Mouse (Mus musculus) retina, postnatal 1 day (tissue): ENCODE measurements around the gene Entpd3.

Experiments
- DNase-seq: peaks from one replicate; pipeline ENCODE4 v3.0.0-alpha.2; 2012

The Entpd3 gene

DNA sequence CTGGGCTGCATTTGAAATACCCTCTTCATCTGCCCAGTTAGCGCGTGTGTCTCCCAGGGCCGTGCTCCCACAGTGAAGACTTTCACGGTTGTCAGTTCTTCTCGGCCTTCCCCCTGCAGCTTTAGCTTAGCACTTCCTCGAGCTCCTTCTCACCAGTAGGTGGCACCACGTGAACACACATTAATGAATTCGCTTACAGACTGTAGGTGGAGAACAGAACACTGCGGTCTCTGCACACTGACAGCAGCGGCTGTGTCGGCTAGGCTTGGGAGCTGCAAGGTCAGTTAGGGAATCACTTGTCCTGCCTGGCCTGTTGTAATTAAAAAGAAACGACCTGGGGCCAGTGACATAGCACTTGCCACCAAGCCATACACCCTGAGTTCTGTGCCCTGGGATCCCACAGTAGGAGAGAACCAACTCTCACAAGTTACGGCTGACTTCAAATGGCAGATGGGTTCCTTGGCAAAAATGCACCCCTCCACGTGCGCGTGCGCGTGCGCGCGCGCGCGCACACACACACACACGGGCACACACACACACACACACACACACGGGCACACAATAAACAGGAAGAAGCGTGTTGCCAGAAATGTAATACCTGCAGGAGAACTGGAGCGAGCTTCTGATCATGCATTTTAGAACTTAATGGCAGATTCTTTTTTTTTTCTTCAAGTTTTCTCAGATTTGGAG is 43.1 kb downstream of the Entpd3 start:
- peak; percentile 95 for DNase-seq

DNA sequence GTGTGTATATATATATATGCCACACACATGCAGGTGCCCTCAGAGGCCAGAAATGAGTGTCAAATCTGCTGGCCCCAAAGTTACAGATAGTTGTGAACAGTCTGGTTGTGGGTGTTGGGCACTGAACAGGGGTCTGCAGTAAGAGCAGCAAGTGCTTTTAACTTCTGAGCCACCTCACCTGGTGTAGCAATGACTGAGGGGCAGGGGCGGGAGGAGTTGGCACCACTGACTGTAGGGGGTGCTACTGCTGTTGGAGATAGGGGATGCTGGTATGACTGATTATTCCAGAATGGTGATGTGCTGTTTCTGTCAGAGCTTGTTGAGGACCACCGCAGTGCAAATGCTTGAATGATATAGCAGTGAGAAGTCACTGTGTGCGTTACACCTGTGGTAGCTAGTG is 43.7 kb downstream of the Entpd3 start:
- DNase-seq = no peak

DNA sequence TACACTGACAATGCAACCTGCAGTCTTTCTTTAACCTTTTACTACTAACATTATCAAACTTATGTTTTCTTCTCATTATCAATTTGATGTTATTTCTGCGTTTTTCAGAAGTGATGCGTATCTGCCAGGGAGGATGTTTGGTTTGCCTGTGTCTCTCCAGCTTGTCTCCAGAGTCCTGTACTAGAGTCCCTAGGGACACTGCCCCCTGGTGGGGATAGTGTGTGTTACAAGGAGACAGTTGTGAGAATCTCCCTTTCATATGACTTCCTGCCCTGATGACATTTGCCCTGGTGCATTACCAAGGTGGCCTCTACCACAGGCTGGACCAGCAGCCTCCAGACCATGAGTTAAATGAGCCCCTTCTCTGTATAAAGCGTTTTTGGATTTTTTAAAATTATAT is 46.9 kb downstream of the Entpd3 start:
- DNase-seq = peak; percentile 87

DNA sequence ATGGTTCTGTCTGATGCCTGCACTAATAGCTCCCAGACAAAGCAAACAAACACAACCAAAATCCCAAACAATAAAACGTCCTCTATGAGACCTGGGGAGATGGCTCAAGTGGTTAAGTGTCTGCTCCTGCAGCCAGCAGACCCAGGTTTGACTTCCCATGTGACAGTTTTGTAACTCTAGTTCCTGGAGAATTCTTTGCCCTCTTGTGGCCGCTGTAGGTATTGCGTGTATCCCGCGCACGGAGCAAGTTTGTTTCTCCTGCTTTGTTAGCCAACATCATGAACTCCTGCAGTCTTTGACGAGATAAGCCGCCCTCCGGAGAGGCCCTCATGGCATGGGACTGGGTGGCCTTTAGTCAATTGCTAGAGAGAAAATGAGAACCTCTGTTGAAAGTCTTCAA is 51.9 kb downstream of the Entpd3 start:
- peak; percentile 84 for DNase-seq

DNA sequence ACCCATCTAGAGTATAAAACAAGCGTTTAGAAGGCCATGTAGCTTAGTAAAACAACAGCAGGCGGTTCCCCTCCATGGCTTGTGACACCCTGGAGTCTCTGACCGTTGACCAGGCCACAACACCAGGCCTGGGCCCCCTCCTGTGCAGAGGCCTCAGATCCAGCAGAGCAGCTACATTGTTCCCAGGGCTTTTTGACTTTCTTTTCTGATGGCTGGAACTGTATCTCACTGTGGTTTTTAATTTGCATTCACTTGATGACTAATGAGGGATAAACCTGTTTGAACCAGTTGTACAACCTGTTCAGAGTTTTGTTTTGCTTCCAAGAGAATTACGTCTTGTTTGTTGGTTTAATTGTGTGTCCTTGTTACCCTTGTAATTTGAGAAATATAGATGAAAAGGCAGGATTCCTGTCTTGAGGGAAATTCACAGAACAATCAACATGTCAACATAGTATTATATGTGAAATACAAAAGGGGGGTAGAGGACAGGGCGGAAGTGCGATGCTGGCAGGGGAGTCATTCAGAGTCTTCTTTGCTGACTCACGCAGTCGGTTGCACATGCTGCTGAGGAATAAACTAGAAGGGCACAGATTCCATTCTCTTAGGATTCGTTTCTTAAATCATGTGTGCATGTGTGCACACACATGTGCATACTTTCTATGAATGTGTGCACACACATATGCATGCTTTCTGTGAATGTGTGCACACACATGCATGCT is 53.9 kb downstream of the Entpd3 start:
- DNase-seq = no peak

DNA sequence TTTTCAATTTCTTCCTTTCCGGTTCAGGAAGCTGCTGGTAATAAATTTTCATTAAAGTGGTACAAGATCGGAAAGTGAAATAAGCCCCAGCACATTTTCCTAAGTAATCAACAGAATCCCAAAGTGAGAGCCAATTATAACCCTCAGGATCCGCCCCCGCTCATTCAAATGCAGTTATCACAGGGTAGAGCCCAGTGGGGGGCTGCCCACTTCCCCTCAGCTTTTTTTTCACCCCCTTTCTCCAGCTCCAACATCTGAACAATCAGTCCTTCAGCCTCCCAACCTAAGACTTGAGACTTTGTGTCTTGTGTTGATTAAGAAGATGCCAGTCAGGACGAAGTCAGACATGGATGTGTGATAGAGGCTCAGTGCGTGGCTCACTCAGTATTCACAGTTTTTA is 55.2 kb downstream of the Entpd3 start:
- DNase-seq = no peak

DNA sequence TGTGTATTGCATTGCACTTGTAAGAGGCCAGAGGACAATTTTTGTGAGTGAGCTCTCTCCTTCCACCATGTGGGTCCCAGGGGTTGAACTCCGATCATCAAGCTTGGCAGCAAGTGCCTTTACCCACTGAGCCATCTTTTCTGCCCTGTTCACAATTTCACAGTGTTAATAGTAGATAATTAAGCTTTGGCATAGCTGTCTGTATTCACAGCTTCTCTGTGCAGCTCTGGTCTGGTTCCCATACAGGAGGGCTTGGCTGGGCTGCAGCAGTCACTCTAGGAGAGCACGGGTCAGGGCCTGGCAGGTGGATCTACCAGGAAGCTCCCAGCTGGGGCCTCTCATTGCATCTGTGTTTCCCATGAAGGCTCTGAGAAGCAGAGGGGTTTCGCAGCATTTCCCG is 55.7 kb downstream of the Entpd3 start:
- DNase-seq = peak; percentile 25

DNA sequence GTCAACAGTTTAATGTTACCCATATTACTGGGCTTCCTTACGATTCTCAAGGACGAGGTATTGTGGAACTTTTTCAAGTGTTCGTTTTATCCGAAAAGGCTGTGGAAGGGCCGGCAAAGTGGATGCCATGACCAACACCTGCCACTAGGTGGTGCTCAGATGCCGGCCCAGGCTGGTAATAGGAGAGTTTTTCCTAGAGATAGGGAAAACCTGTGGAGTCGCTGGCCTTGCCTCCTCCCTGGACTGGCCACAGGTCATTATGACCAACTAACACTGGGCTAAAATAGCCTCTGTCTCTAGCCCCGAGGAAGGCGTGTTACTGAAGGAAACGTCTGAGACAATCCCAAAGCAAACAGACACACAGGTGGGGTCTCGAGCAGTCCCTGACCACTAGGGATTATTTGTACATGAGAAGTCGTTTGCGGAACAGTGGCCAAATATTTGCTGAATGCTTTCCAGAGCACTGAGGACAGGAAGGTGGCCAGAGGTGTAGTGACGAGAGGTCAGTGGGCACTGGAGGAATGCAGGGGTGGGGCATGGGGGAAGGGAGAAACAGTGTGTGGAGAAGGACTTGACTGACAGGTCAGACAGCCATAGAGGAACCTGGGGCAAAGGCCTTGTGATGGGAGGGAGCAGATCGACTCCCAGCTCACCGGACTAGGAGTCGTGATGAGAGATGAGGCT is 62.0 kb downstream of the Entpd3 start:
- peak; percentile 80 for DNase-seq

DNA sequence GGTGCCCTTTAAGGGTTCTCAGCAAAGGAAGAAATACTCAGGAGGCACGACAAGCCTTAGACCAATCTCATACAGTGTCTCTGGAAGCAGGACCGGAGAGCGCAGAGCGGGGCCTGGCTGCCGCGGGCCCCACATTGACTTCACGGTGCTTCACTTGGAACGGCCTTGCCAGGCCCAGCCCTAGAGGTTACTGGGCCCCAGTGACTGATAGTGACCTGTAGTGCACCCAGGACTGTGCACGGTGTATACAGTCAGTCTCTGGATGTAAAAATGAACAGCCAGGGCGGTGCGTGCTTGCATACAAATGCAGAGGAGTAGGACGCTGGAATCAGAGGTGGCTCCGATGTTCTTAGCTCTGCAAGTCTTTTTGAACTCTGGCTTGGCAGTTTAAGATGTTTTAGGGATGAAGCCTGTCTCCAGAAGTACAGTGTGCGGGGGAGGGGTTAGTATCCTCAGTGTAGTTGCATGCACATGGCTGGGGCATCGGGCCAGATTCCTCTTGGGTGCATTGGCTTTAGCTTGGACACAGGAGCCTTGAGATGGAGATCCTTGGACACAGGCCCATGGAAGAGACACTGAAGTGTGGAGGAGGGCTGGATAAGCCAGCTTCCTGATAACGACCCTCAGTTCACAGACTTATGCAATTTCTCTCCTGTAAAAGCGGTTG is 62.7 kb downstream of the Entpd3 start:
- DNase-seq = no peak

DNA sequence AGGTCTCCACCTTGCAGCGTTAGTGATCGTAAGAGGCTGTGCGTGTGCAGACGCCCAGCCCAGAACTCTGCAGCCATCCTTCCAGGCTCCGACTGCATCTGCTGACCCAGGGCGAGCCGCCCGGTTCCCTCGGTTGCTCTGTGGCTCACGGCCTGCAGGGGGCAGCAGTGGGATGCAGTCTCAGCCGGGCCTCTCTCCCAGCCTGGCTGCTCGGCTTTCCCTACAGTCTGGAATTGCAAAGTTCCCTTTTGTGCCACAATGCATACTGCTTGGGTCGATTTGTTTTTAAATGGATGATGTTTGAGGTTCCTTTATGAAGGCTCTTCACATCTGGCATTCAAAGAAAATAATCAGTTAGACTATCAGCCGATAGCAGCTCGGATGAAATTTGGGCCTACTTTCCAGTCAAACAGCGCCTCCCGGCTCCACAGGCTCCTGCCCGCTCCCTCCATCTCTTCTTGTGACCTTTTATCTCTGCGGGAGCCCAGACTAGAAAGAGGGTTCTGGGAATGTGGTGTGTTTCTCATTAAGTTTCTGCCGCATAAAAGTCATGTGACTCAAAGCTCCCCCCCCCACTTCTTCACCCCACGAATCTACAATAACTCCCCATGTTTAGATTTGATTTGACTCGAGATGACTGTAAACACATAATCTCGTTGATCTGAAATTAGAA is 63.4 kb downstream of the Entpd3 start:
- peak; percentile 89 for DNase-seq

DNA sequence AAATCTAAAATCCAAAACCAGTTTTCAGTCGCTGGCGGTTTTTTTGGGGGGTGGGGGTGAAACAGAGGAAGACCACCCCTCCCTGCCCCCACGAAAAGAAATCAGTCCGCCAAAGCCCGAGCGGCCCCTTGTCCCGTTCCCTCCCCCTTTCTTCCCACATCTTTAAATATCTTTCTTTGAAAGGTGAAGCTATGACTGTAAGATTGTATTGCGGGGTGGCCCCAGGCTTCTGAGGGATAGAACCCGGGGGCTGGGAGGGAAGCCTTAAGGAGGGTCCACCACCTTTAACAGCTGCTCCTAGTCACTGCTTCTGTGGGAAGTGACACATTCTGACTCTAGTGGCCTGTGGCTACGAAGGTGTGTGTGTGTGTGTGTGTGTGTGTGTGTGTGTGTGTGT is 63.9 kb downstream of the Entpd3 start:
- DNase-seq = no peak

DNA sequence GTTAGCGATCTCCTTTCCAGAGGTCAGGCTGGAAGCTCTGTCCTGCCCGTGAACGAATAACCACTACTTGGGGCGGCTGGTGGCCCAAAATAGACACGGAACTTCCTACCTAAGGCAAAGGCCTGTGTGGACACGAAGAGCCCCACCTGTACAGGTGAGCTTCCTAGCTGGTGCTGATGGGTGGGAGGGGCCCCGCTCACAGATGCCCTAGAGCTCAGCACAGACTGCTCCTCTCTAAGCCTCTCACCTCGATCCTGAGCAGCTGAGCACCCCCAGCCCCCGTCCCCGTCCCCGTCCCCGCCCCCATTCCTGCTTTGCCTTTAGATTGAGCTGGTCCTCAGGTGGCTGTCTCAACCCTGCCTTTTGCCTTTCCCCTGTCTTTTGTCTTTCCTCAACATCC is 64.3 kb downstream of the Entpd3 start:
- DNase-seq = no peak

DNA sequence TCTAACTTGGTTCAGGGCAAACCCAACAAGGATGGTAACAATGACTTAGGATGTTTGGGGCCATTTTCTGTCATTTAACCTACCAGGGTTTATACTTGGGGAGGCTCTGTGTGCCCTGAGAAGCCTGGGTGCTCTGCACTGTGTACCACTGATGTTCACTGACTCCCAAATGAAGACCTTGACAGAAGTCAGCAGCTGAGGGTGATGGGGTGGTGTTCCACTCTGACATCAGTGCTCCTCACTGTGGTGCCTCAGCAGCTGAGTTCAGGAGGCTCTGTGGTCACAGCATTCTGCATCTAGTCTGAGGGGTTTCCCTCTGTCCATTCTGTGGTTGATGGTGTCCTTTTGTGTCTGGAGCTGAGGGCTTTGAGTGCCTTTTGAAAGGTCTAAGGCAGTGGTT is 71.4 kb downstream of the Entpd3 start:
- DNase-seq = no peak

DNA sequence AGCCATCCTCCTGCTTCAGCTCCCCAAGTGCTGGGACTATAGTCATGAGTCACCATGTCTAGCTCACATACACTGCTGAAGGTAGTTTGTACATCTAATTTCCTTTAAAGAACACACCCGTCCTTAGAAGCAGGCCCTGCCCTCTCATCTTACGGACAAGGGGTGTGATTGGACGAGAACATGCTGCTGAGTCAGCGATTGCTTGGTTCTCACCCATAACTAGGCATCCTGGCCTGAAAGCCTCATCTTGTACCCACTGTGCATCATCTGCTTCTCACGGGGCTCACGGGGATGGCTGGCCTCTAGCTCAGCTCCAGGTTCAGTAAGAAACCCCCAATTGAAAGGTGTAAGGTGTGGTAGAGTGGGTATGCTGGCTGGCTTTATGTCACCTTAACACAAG is 74.4 kb downstream of the Entpd3 start:
- DNase-seq = no peak
